Mouse (Mus musculus) right cerebral cortex, adult 18-20 months (tissue): ENCODE data around the gene Ntsr2.

Source experiments
- DNase-seq: peaks from one replicate; pipeline ENCODE4 v3.0.0; 2022; ENCODE audit warnings: mixed read lengths

The Ntsr2 gene

DNA sequence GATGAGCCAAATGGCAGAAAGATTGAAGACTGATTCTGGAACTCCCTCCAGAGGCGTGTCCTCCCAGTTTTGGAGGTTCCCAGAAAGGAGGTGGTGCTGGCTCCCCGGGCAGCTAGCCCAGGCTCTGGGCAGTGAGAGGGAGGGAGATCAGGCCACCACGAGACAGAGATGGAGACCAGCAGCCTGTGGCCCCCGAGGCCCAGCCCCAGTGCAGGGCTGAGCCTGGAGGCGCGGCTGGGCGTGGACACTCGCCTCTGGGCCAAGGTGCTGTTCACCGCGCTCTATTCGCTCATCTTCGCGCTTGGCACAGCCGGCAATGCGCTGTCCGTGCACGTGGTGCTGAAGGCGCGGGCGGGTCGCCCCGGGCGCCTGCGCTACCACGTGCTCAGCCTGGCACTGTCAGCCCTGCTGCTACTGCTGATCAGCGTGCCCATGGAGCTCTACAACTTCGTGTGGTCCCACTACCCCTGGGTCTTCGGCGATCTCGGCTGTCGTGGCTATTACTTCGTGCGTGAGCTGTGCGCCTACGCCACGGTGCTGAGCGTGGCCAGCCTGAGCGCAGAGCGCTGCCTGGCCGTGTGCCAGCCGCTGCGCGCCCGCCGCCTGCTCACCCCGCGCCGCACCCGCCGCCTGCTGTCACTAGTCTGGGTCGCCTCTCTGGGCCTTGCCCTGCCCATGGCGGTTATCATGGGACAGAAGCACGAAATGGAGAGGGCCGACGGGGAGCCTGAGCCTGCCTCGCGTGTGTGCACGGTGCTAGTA is at the start of gene Ntsr2:
TSS of gene Ntsr2 (plus strand) at position 51 of the 762 bp plus-strand sequence.
- DNase-seq: peak; percentile 79

GRCm38 (mm10) chr12:16605624-16606023 is 47.6 kb upstream of the Ntsr2 start:
- peak; percentile 59 for DNase-seq

GRCm38 (mm10) chr12:16610936-16611335 is 42.2 kb upstream of the Ntsr2 start, which contains the start of gene Lpin1:
TSS of gene Lpin1 (minus strand) at chr12:16610966.
- DNase-seq: no peak

- no peak for DNase-seq
Observed at GRCm38 (mm10) chr12:16614556-16614955, 38.6 kb upstream of the Ntsr2 start.

DNA sequence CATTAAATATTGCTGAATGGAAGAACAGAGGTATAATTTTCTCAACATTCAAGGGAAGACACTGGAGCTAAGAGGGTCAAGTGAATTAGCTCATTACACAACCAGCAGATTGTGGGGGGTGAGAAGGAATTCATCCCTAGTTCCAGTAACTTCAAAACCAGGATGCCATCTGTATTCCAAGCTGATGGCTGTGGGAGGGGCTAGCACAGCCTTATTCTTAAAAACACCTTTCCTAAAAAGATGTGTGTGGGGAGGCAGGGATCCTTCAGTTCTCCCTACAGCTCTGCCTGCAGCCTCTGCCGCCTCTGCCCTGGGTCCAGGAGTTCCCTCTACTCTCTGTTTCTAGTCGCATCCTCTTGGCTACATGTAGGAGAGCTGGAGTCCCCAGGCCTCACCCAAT is 37.4 kb upstream of the Ntsr2 start:
- DNase-seq: no peak

GRCm38 (mm10) chr12:16618512-16619274 is 34.5 kb upstream of the Ntsr2 start:
- DNase-seq: peak; percentile 70

DNA sequence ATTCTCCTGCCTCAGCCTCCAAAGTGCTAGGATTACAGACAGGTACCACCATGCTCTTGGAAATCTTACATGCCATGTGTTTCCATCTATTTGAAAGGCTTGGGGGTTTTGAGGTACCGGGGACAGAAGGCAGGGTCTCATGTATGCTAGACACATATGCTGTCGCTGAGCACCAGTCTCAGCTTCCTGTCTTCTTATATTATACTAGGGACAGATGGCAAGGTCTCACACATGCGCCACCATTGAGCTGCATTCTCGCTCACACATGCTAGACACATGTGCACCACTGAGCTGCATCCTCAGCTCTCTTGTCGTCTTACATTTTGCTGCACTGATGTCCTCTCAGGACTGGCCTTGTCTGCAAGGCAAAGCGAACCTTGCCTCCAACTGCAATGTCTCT is 33.7 kb upstream of the Ntsr2 start:
- DNase-seq: no peak

- no peak for DNase-seq
Observed at GRCm38 (mm10) chr12:16620230-16620629, 33.0 kb upstream of the Ntsr2 start.

DNA sequence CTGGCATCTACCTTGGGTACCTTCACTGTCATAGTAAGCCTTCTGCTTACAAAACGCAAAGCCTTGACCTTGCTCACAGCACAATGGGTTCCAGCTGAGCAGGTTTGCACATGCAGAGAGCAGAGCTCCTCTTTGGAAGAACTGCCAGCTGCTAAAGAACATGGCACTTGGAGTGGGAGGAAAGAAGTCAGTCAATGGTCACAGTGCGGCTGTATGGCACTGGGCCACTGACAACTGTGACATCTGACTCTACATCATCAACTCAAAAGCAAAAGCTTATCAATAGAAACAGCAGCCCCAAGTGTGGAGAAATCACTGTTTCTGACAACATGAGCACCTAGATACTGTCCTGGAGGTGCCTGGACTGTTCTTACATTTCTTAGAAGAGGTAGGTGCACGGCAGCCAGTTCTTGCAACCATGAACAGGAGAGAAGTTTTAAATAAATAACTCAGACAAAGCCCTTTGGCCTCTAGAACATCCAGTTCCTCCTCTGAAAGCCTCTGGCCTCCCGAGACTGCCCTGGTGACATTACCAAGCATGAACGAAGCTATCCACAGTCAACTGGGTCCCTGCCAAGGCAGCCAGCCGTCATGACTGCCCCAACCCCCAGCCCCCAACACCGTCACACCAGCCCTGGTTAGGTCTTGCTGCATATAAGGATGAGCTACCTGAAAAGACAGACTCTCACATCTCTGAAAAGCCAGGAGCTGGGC is 22.9 kb upstream of the Ntsr2 start:
- DNase-seq: no peak

DNA sequence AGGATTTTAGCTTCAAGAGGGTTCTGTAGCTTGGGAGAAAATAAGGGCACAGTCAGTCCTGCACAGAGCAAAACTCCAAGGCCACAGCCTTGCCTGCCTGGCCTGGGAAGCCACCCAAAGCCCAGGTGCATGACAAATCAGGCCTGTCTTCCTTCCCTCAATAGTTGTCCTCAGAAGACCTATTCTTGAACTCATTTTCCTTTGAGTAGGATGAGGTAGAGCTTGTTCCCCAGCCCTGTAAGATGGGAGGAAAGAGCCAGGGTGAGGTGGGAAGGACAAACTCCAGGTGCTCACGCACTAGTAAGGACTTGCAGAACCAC is 22.4 kb upstream of the Ntsr2 start:
- DNase-seq: no peak

- no peak for DNase-seq
Observed at GRCm38 (mm10) chr12:16631423-16631822, 21.8 kb upstream of the Ntsr2 start.

DNA sequence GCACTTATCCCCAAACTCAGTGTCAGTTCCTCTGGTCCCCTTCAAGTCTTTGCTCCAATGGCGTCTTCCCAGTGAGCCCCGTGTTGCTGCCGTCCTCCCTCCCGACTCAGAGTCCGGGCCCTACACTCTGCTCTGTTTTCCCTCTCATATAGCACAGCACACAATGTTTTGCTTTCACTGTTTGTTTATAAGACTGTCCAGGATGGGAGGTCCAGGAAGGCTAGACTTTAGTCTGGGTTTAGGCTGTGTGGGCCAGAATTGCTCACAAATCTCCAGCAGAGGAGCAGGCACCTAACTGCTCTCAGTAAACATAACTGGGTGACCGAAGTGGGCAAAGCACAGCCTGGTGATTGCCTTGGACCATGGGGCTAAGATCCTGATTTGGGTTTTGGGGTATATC is 19.9 kb upstream of the Ntsr2 start:
- no peak for DNase-seq

DNA sequence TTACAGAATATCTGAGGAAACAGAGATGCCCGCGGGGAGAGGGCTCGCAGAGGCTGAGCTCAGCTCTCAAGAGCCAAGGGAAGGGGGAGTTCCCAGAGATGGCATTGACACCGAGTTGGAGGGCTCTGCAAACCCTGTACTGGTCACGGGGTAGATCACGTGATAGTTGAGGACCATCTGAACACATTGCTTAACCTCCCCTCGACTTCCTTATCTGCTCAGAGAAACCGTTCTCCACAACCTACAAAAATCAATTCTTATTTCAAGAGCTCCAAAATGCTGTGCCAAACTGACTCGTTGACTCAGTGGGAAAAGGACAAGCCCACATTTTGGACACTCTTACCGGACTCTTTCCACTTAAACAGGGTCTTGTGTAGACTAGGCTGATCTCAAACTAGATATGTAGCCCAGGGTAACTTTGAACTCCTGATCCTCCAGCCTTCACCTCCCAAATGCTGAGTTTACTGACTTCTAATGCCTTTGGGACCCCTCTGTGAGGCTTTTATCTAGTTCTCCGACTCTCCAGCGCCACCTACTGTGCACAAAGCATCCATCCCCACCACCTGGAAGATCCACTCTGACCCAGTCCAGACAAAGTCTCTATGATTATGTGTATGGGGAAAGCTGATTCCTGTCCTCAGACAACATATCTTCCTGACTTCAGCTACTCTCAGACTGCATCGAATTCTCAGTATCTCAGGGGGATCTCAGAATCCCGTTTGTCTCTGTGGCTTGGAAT is 18.9 kb upstream of the Ntsr2 start:
- peak; percentile 30 for DNase-seq

- DNase-seq: no peak
Observed at GRCm38 (mm10) chr12:16635816-16636215, 17.4 kb upstream of the Ntsr2 start.

DNA sequence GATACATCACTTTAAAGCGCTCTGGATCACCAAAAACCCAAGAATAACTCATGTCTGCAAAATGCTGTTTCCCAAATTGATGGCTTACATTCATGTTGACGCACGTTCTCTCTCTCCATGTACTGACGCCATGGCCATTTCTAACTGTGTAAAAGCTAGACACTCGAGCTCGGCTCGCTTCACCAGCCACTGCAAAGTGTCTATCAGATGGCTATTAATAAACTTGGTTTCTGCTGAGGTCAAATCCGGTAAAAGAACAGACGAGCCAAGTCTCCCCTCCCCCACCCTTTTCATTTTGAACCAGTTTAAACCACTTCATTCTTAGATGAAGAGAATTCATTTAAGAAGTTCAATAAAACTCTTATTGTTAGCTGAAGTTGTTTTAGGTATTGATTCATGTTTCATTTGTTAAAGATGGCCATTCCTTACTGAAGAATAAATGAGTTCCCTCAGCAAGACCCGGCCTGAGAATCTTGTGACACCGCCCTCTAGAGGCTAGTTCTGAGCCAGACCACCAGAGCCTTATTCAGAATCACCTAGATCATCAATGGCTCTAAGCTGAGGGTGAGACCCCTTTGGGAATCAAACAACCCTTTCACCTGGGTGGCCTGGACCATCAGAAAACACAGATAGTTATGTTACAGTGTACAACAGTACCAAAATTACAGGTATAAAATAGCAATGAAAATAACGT is 14.0 kb upstream of the Ntsr2 start:
- no peak for DNase-seq

DNA sequence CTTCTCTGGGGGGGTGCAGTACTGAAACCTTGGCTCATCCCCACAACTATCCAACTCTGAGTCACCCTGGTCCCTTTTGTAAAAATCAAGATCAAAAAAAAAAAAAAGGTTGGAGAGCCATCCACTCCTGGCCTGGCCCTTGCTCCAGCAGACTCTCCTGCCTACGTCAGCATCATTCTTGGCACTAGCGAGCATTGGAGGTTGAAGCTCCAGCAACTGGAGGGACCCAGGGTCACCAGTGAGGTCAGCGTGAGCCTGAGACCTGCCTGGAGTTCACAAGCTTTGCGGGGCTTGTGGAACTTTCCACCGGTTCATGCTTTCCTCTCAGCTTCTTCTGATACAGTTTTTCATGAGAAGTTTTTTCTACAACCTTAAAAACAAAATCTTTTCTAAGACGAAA is 13.1 kb upstream of the Ntsr2 start:
- DNase-seq: no peak

- DNase-seq: no peak
Observed at GRCm38 (mm10) chr12:16642000-16642399, 11.2 kb upstream of the Ntsr2 start.

DNA sequence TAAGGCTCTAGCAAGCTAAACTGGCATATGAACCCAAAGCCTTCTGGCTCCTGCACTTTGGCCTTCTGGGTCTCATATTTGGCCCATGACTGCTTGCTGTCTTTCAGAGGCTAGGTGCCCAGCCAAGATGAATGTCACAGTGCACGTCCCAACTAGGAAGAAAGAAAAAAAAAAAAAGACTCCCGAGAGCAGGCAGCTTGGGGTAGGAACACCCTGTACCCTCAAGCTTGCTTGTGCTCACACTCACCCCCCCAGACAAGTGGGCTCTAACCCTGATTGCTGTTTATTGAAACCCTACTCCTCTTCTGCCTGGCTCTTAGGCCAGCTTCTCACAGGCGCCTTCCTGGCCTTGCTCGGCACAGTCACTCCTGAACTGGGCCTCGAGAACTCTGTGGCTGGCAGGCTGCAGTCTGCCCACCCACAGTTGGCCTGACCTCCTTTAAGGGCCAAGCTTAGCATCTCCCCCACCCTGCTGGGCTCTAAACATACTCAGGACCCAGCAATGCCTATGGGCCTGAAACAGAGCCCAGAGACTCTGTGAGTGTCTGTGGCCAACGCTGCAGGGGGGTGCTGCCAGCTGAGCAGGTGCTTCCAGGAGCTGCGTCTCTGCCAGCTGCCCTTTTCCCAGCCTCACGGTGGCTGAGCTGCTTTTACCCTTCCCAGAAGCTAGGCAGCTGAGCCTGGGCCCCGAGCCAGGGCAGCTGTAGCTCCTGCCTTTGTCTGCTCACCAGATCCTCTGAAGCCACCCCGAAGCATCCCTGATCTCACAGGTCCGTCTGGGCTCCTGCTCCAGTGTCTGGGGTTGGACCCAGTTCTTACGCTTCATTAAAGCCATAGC is 9.5 kb upstream of the Ntsr2 start:
- DNase-seq: peak; percentile 37

DNA sequence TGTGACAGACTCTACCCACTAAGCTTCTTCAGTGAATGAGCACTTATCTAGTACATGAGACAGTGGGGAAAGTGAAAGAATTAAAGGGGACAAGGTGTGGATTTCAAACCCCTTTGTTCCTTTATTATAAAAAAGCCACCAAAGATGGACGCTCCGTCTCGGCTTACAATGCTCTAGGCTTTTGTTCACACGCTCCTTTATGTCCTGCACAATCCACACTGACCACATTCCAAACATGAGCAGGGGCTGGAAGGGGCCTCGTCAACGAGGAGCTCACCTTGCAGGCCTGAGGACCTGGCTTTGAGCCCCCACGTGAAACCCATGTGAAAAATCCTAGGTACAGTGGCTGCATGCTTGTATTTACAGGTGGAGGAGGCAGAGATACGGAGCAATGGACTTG is 8.5 kb upstream of the Ntsr2 start:
- DNase-seq: no peak

GRCm38 (mm10) chr12:16646780-16647409 is 6.3 kb upstream of the Ntsr2 start:
- no peak for DNase-seq

GRCm38 (mm10) chr12:16648273-16648672 is 4.9 kb upstream of the Ntsr2 start:
- DNase-seq: no peak
